Mouse (Mus musculus) neural tube, embryonic 12.5 days (tissue): ENCODE measurements around the gene Nsdhl. TPM values are rescaled to one million over a fixed set of nuclear protein-coding genes. Genes with fewer than 3 reads are reported as not detected.

Experiments
- ATAC-seq: fragments of 200-750 bp; cut with Nextera tagmentation; 2 replicates; pipeline ENCODE4 v1.8.0; 2017; ENCODE audit warnings: low read depth, mild to moderate bottlenecking, moderate TSS enrichment, moderate library complexity; ENCODE audit not compliant: low FRiP score
- H3K27ac ChIP-seq: fragments of 300-500 bp; sonication (generic); 2 replicates; pipeline ENCODE4 v1.5.1; 2016
- H3K27me3 ChIP-seq: fragments of 300-500 bp; sonication (generic); replicated peaks from 2 replicates; pipeline ENCODE4 v1.6.1; 2016; ENCODE audit warnings: mild to moderate bottlenecking
- H3K36me3 ChIP-seq: fragments of 300-500 bp; sonication (generic); 2 replicates; pipeline ENCODE4 v1.6.1; 2016; ENCODE audit warnings: mild to moderate bottlenecking
- H3K4me1 ChIP-seq: fragments of 300-500 bp; sonication (generic); 2 replicates; pipeline ENCODE4 v1.6.1; 2016
- H3K4me2 ChIP-seq: fragments of 300-500 bp; sonication (generic); replicated peaks from 2 replicates; pipeline ENCODE4 v1.6.1; 2016; ENCODE audit warnings: mild to moderate bottlenecking
- H3K4me3 ChIP-seq: fragments of 300-500 bp; sonication (generic); 2 replicates; pipeline ENCODE4 v1.5.1; 2016
- H3K9ac ChIP-seq: fragments of 300-500 bp; sonication (generic); 2 replicates; pipeline ENCODE4 v1.6.1; 2016; ENCODE audit warnings: mild to moderate bottlenecking
- H3K9me3 ChIP-seq: fragments of 300-500 bp; sonication (generic); 2 replicates; pipeline ENCODE4 v1.6.1; 2016; ENCODE audit warnings: mild to moderate bottlenecking
- WGBS: fragments of 180-500 bp; shearing (Covaris S2); methylation state at CpG from one replicate; pipeline ENCODE4 v1.1.7; 2016; 5-methylcytosine and 5-hydroxymethylcytosine counted together
- microRNA counts: library from miRNA; unstranded; fragments of <30 nt; microRNA quantifications from one replicate; lab custom pipeline; 2017
- microRNA-seq: library from miRNA; unstranded; fragments of <30 nt; microRNA quantifications from one replicate; pipeline ENCODE4, GENCODE M21; 2017
- polyA plus RNA-seq: library from polyadenylated mRNA; unstranded; fragments of >200 nt; fragmentation: Nextera tagmentation; extraction: Ambion mirVana; gene quantifications from 2 replicates; pipeline ENCODE4 v1.2.1, GENCODE M21; 2016

Gene Nsdhl
- polyA plus RNA-seq, 1 experiment from 2014 or later, result 41.4 TPM

GRCm38 (mm10) chrX:73007597-73008479 lies 89.5 kb downstream of the Nsdhl start:
- Histone ChIP-seq H3K4me2 (peak overlapping the region; percentile 50), H3K9me3 (no peaks in the 10 kb centered on the region), H3K27me3 (no peaks in the 10 kb centered on the region), H3K9ac (no peak overlapping the region), H3K36me3 (no peaks in the 10 kb centered on the region), H3K4me1 (no peaks in the 10 kb centered on the region), H3K27ac (no peak overlapping the region), H3K4me3 (peak overlapping the region; percentile 21; the same call in 1 of the 2 replicates)
- peak; percentile 98 for ATAC-seq
- WGBS, result 21% methylated on average over 24 of the region's 27 CpGs

MicroRNA genes within 50 kb of the gene (microRNA counts, 519-probe panel; counts per million panel counts)
- microRNA mmu-miR-2137 (lab: Ali Mortazavi, UCI), result 342 counts per million, percentile 67 among the panel's probes with 10 or more counts

Small RNA genes within 50 kb of the gene (microRNA-seq; reads per million reads assigned to microRNA genes)
- gene Mir2137, result 4.2 reads per million, percentile 12 among the genes with 10 or more reads in this experiment

Other genes with a start within 250 kb of the Nsdhl start
- gene Gabrq, start 93.4 kb upstream of the Nsdhl start, polyA plus RNA-seq, result 1.1 TPM in 2 replicates
- gene Cetn2, start 146 bp upstream of the Nsdhl start, polyA plus RNA-seq, result 84.6 and 94.1 TPM in 2 replicates
- gene Zfp185, start 68.8 kb downstream of the Nsdhl start, polyA plus RNA-seq, result 2.3 and 2.7 TPM in 2 replicates
- gene Pnma5, start 118.5 kb downstream of the Nsdhl start, polyA plus RNA-seq, result not detected in 2 replicates
- gene Pnma3, start 146.2 kb downstream of the Nsdhl start, polyA plus RNA-seq, result 0.99 and 1.1 TPM in 2 replicates
- 0.71 and 0.91 TPM in 2 replicates for gene Xlr4a, start 163.9 kb downstream of the Nsdhl start, polyA plus RNA-seq
- gene Xlr3a, start 178.5 kb downstream of the Nsdhl start, polyA plus RNA-seq, result 3.7 and 4.1 TPM in 2 replicates
- gene Gm14685, start 198.5 kb downstream of the Nsdhl start, polyA plus RNA-seq, result 0.23 and 0.26 TPM in 2 replicates
- gene Xlr5b, start 230.2 kb downstream of the Nsdhl start, polyA plus RNA-seq, result not detected in 2 replicates
- gene DXBay18, start 230.9 kb downstream of the Nsdhl start, polyA plus RNA-seq, result not detected in 2 replicates